7 mouse cellular contexts compared by ENCODE assay signal in the genomic region with DNA sequence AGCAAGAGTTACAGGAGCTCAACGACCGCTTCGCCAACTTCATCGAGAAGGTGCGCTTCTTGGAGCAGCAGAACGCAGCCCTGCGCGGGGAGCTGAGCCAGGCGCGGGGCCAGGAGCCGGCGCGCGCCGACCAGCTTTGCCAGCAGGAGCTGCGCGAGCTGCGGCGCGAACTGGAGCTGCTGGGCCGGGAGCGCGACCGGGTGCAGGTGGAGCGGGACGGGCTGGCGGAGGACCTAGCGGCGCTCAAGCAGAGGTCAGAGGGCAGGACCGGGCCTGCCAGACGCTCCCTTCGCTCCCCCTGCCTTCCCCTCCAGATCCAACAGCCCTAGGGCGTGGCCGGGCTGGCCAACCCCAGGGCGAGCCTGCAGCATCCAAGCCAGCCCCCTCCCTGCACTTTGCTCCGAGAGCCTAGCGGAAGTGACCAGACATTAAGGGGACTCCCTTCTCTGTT. TPM values are rescaled to one million over a fixed set of nuclear protein-coding genes. Genes with fewer than 3 reads are reported as not detected.
DNase-seq lines count a peak whose midpoint lies in the region; ATAC-seq and TF ChIP-seq lines count a peak whose summit lies in the region.

No protein-coding gene starts in this region.

- no peak overlapping the region for H3K9ac ChIP-seq in lung, postnatal 0 days (replicated peaks; ENCODE audit: low read depth)
- H3K9ac ChIP-seq in heart, embryonic 13.5 days, result peak overlapping the region; percentile 70
- 0 out of 2 replicates have a peak overlapping the region, but pooled peaks have one; percentile 22 for H3K9ac ChIP-seq in limb, embryonic 11.5 days (ENCODE audit: low read length)
- peak overlapping the region; percentile 42 for H3K9ac ChIP-seq in neural tube, embryonic 14.5 days (replicated peaks; ENCODE audit: low read depth, low read length)

- no peaks in the 10 kb centered on the region for H3K9me3 ChIP-seq in lung, postnatal 0 days (ENCODE audit: low read length)
- H3K9me3 ChIP-seq in heart, embryonic 13.5 days, result no peaks in the 10 kb centered on the region
- no peaks in the 10 kb centered on the region for H3K9me3 ChIP-seq in limb, embryonic 11.5 days (ENCODE audit: control insufficient read depth, low read length)
- no peaks in the 10 kb centered on the region for H3K9me3 ChIP-seq in neural tube, embryonic 14.5 days (ENCODE audit: control insufficient read depth, low read length)

- H3K4me2 ChIP-seq in lung, postnatal 0 days (replicated peaks; ENCODE audit: low read depth, low read length), result peak overlapping the region; percentile 44
- H3K4me2 ChIP-seq in heart, embryonic 13.5 days, result peak overlapping the region; percentile 82
- H3K4me2 ChIP-seq in limb, embryonic 11.5 days (ENCODE audit: low read depth, severe bottlenecking), result peak overlapping the region; percentile 52
- peak overlapping the region; percentile 56 for H3K4me2 ChIP-seq in neural tube, embryonic 14.5 days (ENCODE audit: low read depth, low read length)

- peak; percentile 19; the same call in 1 of the 2 replicates for ATAC-seq in lung, postnatal 0 days
- no peak for ATAC-seq in heart, embryonic 13.5 days (ENCODE audit: extremely low read depth, insufficient number of reproducible peaks, low FRiP score, low TSS enrichment)
- ATAC-seq in limb, embryonic 11.5 days (ENCODE audit: insufficient number of reproducible peaks, low FRiP score, low TSS enrichment, low read depth), result no peak
- ATAC-seq in neural tube, embryonic 14.5 days (ENCODE audit: low read depth), result no peak

- H3K27me3 ChIP-seq in lung, postnatal 0 days (replicated peaks; ENCODE audit: insufficient read depth, low read length), result peaks cover 54% of the 10 kb centered on the region
- peaks cover 98% of the 10 kb centered on the region for H3K27me3 ChIP-seq in heart, embryonic 13.5 days (replicated peaks)
- H3K27me3 ChIP-seq in limb, embryonic 11.5 days (ENCODE audit: control insufficient read depth, insufficient read depth, low read length), result peaks cover 61% of the 10 kb centered on the region
- H3K27me3 ChIP-seq in neural tube, embryonic 14.5 days (ENCODE audit: control insufficient read depth, insufficient read depth, low read length), result peaks cover 56% of the 10 kb centered on the region

- DNase-seq in lung, postnatal 0 days (ENCODE audit: low spot score), result peak; percentile 17
- no peak for DNase-seq in lung, postnatal 4 days
- DNase-seq in embryo, embryonic 9.5 days (ENCODE audit: extremely low spot score), result peak; percentile 68
- peak; percentile 61 for DNase-seq in limb, embryonic 11.5 days (ENCODE audit: low spot score)
- DNase-seq in B cell, adult 2 months, result no peak

- H3K36me3 ChIP-seq in lung, postnatal 0 days (ENCODE audit: insufficient read depth, low read length), result no peaks in the 10 kb centered on the region
- H3K36me3 ChIP-seq in heart, embryonic 13.5 days, result no peaks in the 10 kb centered on the region
- H3K36me3 ChIP-seq in limb, embryonic 11.5 days (ENCODE audit: control insufficient read depth, insufficient read depth, low read length), result no peaks in the 10 kb centered on the region
- H3K36me3 ChIP-seq in neural tube, embryonic 14.5 days (ENCODE audit: control insufficient read depth, insufficient read depth, low read length), result no peaks in the 10 kb centered on the region

- no peak for TF ChIP-seq CTCF in lung, postnatal 0 days (IDR thresholded peaks at IDR 0.05)

- H3K27ac ChIP-seq in lung, postnatal 0 days (ENCODE audit: low read length), result no peak overlapping the region
- H3K27ac ChIP-seq in heart, embryonic 13.5 days (replicated peaks), result no peak overlapping the region
- no peak overlapping the region for H3K27ac ChIP-seq in limb, embryonic 11.5 days (replicated peaks; ENCODE audit: low read depth, low read length)
- H3K27ac ChIP-seq in neural tube, embryonic 14.5 days (ENCODE audit: low read depth, low read length), result no peak overlapping the region; the same call in 1 of the 2 replicates

- H3K4me3 ChIP-seq in lung, postnatal 0 days (ENCODE audit: low read depth, low read length), result peak overlapping the region; percentile 29
- peak overlapping the region; percentile 52 for H3K4me3 ChIP-seq in heart, embryonic 13.5 days
- H3K4me3 ChIP-seq in limb, embryonic 11.5 days (ENCODE audit: low read depth, low read length), result peak overlapping the region; percentile 26
- H3K4me3 ChIP-seq in neural tube, embryonic 14.5 days (ENCODE audit: low read depth, low read length), result peak overlapping the region; percentile 31

- H3K4me1 ChIP-seq in lung, postnatal 0 days (ENCODE audit: insufficient read depth, low read depth, low read length), result peaks cover 3% of the 10 kb centered on the region; the same call in 1 of the 2 replicates
- peaks cover 40% of the 10 kb centered on the region for H3K4me1 ChIP-seq in heart, embryonic 13.5 days
- peaks cover 16% of the 10 kb centered on the region for H3K4me1 ChIP-seq in limb, embryonic 11.5 days (ENCODE audit: control insufficient read depth, insufficient read depth, low read length)
- H3K4me1 ChIP-seq in neural tube, embryonic 14.5 days (ENCODE audit: control insufficient read depth, insufficient read depth, low read length), result peaks cover 8% of the 10 kb centered on the region

- no peak for TF ChIP-seq EP300 in lung, postnatal 0 days (IDR thresholded peaks at IDR 0.05)

- WGBS in lung, postnatal 0 days, result under 1% methylated on average over 37 of the region's 37 CpGs
- 0% methylated on average over 34 of the region's 37 CpGs for WGBS in heart, embryonic 13.5 days
- WGBS in limb, embryonic 11.5 days, result 0% methylated on average over 36 of the region's 37 CpGs
- 0% methylated on average over 37 of the region's 37 CpGs for WGBS in neural tube, embryonic 14.5 days

RNA-seq across cellular contexts. Expression of gene Prph, which starts 0.6 kb away (rescaled TPM):
- 0.32 and 0.42 TPM in 2 replicates for polyA plus RNA-seq in lung, postnatal 0 days (2015; fragmentation: Nextera tagmentation; extraction: Ambion mirVana)
- 0.56 and 1.7 TPM in 2 replicates for polyA plus RNA-seq in heart, embryonic 13.5 days (2015; fragmentation: Nextera tagmentation; extraction: Ambion mirVana)
- polyA plus RNA-seq in limb, embryonic 11.5 days (2014; fragmentation: Nextera tagmentation; extraction: Ambion mirVana), result 0.10 and 0.11 TPM in 2 replicates
- 68.8 and 298 TPM in 2 replicates for polyA plus RNA-seq in neural tube, embryonic 14.5 days (2014; fragmentation: Nextera tagmentation; extraction: Ambion mirVana)

RNA-seq across cellular contexts. Expression of gene Troap, which starts 18.8 kb away (rescaled TPM):
- 0.95 and 0.99 TPM in 2 replicates for polyA plus RNA-seq in lung, postnatal 0 days (2015; fragmentation: Nextera tagmentation; extraction: Ambion mirVana)
- polyA plus RNA-seq in heart, embryonic 13.5 days (2015; fragmentation: Nextera tagmentation; extraction: Ambion mirVana), result 27.1 and 27.8 TPM in 2 replicates
- polyA plus RNA-seq in limb, embryonic 11.5 days (2014; fragmentation: Nextera tagmentation; extraction: Ambion mirVana), result 33.4 and 37.2 TPM in 2 replicates
- 2.4 and 3.3 TPM in 2 replicates for polyA plus RNA-seq in neural tube, embryonic 14.5 days (2014; fragmentation: Nextera tagmentation; extraction: Ambion mirVana)

RNA-seq across cellular contexts. Expression of gene Tuba1c, which starts 25.8 kb away (rescaled TPM):
- polyA plus RNA-seq in lung, postnatal 0 days (2015; fragmentation: Nextera tagmentation; extraction: Ambion mirVana), result 45.1 and 53.2 TPM in 2 replicates
- polyA plus RNA-seq in heart, embryonic 13.5 days (2015; fragmentation: Nextera tagmentation; extraction: Ambion mirVana), result 150 and 158 TPM in 2 replicates
- 146 and 157 TPM in 2 replicates for polyA plus RNA-seq in limb, embryonic 11.5 days (2014; fragmentation: Nextera tagmentation; extraction: Ambion mirVana)
- 7.3 and 11.5 TPM in 2 replicates for polyA plus RNA-seq in neural tube, embryonic 14.5 days (2014; fragmentation: Nextera tagmentation; extraction: Ambion mirVana)

RNA-seq across cellular contexts. Expression of gene C1ql4, which starts 32.1 kb away (rescaled TPM):
- not detected in 2 replicates for polyA plus RNA-seq in lung, postnatal 0 days (2015; fragmentation: Nextera tagmentation; extraction: Ambion mirVana)
- polyA plus RNA-seq in heart, embryonic 13.5 days (2015; fragmentation: Nextera tagmentation; extraction: Ambion mirVana), result 0.16 and 0.25 TPM in 2 replicates
- not detected in 2 replicates for polyA plus RNA-seq in limb, embryonic 11.5 days (2014; fragmentation: Nextera tagmentation; extraction: Ambion mirVana)
- polyA plus RNA-seq in neural tube, embryonic 14.5 days (2014; fragmentation: Nextera tagmentation; extraction: Ambion mirVana), result 3.2 and 3.6 TPM in 2 replicates

RNA-seq across cellular contexts. Expression of gene Dnajc22, which starts 37.4 kb away (rescaled TPM):
- polyA plus RNA-seq in lung, postnatal 0 days (2015; fragmentation: Nextera tagmentation; extraction: Ambion mirVana), result 0.50 and 0.96 TPM in 2 replicates
- 1.0 and 1.8 TPM in 2 replicates for polyA plus RNA-seq in heart, embryonic 13.5 days (2015; fragmentation: Nextera tagmentation; extraction: Ambion mirVana)
- 0.61 and 0.62 TPM in 2 replicates for polyA plus RNA-seq in limb, embryonic 11.5 days (2014; fragmentation: Nextera tagmentation; extraction: Ambion mirVana)
- 0.21 and 0.45 TPM in 2 replicates for polyA plus RNA-seq in neural tube, embryonic 14.5 days (2014; fragmentation: Nextera tagmentation; extraction: Ambion mirVana)

Comparison
In these comparisons a context has a peak if more than half of its experiments do, and no peak if none do; other contexts are left out.
1. DNase-seq: peak in lung, postnatal 0 days (single experiment), embryo, embryonic 9.5 days (single experiment) and limb, embryonic 11.5 days (single experiment); none in lung, postnatal 4 days (0 of 2) and B cell, adult 2 months (0 of 2).
2. RNA of gene Prph, which starts 0.6 kb away (polyA plus RNA-seq): 68.8 to 298 TPM in neural tube, embryonic 14.5 days; 0.56 to 1.7 TPM in heart, embryonic 13.5 days, 0.32 to 0.42 TPM in lung, postnatal 0 days and 0.10 to 0.11 TPM in limb, embryonic 11.5 days; every median in the first group is over 10 times any median in the second.
3. Peak in every context shown above with its lines, with median percentiles within 50 percentile points of each other: H3K4me2 ChIP-seq and H3K4me3 ChIP-seq.